Mouse (Mus musculus) urinary bladder, postnatal 14 days (tissue): ENCODE data around the gene Etnk2.

Experiments
- DNase-seq: peaks from one replicate; pipeline ENCODE4 v3.0.0; 2021; ENCODE audit warnings: low spot score

The Etnk2 gene

GRCm38 (mm10) chr1:133417113-133417512 lies 53.7 kb downstream of the Etnk2 start:
- DNase-seq: no peak

- no peak for DNase-seq
These were observed 54.2 kb downstream of the Etnk2 start for GRCm38 (mm10) chr1:133417539-133417938.

GRCm38 (mm10) chr1:133418164-133418800 lies 54.9 kb downstream of the Etnk2 start:
- DNase-seq: peak; percentile 90

GRCm38 (mm10) chr1:133419178-133419834 lies 55.9 kb downstream of the Etnk2 start:
- DNase-seq: no peak

GRCm38 (mm10) chr1:133420491-133420890 lies 57.1 kb downstream of the Etnk2 start:
- DNase-seq: no peak

- no peak for DNase-seq
These were observed 57.7 kb downstream of the Etnk2 start for GRCm38 (mm10) chr1:133421061-133421460.

- DNase-seq: no peak
These were observed 58.7 kb downstream of the Etnk2 start for GRCm38 (mm10) chr1:133421975-133422570.

- no peak for DNase-seq
These were observed 59.3 kb downstream of the Etnk2 start for GRCm38 (mm10) chr1:133422615-133423161.

- DNase-seq: no peak
These were observed 59.8 kb downstream of the Etnk2 start for GRCm38 (mm10) chr1:133423166-133423542.

GRCm38 (mm10) chr1:133423543-133424480 lies 60.4 kb downstream of the Etnk2 start, which contains the start of gene Sox13:
TSS of gene Sox13 (minus strand) at chr1:133424377.
- DNase-seq: peak; percentile 76

GRCm38 (mm10) chr1:133424547-133425140 lies 61.3 kb downstream of the Etnk2 start:
- no peak for DNase-seq
